Mouse (Mus musculus) lung, postnatal 25 days (tissue): ENCODE measurements at regions not wholly inside any gene's neighbourhood (a gene's known extent, or its start where the extent isn't known, plus 50 kb on each side); places are given as distances from the start of the nearest gene placed in this dataset.

Experiments used
- DNase-seq: peaks from one replicate; pipeline ENCODE4 v3.0.0; 2022; ENCODE audit warnings: low spot score

- DNase-seq = no peak
These were observed 57.9 kb downstream of the Sox9 start for GRCm38 (mm10) chr11:112839721-112840494.

DNA sequence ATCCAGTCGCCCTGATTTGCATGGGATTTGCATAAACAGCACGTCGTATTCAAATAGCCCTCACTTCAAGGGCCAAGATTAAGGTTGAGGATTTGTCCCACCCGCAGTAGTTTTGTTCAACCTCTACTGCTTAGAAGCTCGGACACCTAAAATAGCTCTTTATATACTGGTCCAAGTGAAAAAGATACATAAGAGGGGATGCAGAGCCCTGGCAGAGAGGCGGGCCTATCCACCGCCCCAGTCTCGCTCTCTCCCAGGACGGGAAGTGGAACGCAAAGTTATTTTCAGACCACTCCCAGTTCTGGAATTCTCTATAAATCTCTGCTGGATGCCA lies 58.4 kb downstream of the Sox9 start:
- DNase-seq = no peak

DNA sequence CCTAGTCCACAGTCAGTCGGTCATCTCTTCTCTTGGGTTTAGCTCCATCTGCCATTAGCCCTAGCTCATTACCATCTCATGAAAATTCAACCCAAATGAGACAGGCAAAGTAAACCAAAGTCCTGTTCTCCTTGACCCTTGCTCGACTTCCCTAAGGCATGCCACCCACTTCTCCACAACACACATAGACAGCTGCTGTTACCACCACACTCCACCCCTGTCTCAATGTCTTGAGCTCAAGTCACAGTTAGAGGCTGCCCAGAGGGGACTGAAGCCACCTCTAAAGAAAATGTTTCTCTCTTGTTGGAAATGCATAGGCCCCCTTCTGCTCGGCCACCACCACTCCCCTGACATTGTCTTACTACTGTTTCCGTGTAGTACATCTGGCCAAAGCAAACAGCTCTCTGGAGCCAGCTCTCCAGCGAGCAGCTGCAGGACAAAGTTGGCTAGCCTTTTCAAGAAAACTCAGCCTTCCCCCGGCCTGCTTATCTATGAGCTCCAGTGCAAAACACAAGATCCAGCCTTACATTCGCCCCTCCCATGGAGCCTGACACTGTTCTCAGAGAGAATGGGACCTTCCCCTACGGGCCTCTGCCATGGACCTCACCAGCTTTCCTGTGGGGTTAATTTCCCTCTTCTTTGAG lies 62.4 kb downstream of the Sox9 start:
- DNase-seq = no peak

GRCm38 (mm10) chr11:112847146-112847545 lies 65.1 kb downstream of the Sox9 start:
- DNase-seq = no peak

GRCm38 (mm10) chr11:112847851-112848250 lies 65.8 kb downstream of the Sox9 start:
- DNase-seq = no peak

GRCm38 (mm10) chr11:112849974-112850373 lies 68.0 kb downstream of the Sox9 start:
- no peak for DNase-seq

DNA sequence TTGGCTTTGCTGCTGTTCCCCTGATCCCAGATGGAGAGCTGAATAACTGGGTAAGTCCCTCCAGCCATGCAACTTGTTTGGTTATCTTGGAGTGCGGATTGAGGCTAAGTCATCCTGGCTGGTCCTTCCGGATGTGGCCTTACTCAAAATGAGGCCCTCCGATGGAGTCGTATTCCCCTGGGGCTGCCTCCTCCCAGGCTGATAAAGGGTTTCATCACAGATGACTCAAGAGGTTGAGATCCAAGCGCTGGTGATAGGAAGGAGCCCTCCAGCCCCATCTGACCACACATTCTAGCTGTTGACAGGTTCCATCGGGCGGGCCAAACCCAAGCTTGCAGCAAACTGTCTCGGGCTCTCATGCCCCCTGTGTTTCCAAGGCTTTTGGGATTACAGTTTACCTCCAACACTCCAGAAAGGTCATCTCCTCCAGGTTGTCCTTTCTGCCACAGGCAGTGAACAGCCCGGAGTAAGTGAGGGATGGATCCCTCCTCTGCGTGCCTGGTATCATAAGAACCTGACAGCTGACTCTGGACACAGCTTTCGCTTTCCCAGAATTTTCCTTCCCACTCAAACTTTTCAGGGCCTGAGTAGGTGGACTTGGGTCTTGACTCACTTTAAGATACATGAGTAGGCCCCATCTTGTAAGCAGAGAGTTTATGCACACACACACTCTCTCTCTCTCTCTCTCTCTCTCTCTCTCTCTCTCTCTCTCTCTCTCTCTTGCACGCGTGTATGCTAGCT lies 68.7 kb downstream of the Sox9 start:
- DNase-seq = no peak

- DNase-seq = no peak
These were observed 69.3 kb downstream of the Sox9 start for GRCm38 (mm10) chr11:112851321-112851720.

DNA sequence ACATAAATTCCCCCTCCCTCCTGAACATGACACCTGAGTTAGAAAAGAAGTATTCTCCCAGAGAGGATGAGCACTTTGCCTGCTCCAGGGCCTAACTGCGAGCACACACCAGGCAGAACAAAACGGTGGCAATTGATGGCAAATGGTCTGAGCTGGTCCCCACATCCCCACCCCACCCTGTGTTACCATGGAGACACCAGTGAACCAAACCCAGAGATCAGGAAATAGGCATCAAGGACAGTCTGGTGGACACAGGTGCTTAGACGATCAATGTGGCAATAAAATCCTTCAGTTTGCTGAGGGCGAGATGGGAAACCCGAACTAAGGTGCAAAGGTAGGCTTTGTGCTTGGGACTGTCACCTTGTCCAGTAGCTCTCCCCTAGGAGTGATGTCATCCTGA lies 74.0 kb downstream of the Sox9 start:
- DNase-seq = no peak

DNA sequence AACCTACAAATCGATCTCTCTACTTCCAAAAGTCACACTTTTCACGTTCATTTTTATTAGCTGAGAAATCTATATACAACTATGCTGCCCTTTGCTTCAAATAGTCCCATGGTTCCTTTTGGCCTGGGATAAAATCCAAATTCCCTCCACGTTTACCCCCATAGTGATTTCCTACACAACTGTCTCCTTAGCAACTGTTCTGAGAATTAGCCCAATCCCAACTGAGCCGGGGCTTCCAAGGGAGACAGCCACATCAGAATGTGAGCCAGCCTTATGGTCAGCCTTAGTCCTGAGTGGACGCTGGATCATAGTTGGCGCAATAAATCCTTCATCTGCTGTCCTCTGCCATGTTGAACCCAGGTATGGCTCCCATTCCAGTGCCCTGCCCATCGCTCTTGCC lies 77.3 kb downstream of the Sox9 start:
- DNase-seq = no peak

- DNase-seq = no peak
These were observed 78.8 kb downstream of the Sox9 start for GRCm38 (mm10) chr11:112860797-112861196.

DNA sequence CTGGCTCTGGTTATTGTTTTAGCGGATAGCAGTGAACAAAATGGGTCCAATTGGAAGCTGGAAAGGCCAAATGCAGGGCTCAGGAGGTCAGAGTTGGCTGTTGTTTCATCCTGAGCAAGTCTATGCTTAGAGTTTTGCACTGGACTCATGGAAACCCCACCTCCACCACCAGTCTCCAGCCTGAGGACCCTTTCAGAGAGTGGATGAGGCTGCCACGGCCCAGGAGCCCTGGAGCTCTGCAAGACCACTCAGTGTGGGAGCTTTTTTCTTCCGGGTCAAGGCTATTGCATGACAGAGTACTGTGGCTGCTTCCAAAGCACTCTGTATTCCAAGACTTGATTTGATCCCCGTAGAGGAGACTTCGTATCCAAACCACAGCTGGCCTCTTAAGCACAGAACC lies 79.2 kb downstream of the Sox9 start:
- DNase-seq = no peak

DNA sequence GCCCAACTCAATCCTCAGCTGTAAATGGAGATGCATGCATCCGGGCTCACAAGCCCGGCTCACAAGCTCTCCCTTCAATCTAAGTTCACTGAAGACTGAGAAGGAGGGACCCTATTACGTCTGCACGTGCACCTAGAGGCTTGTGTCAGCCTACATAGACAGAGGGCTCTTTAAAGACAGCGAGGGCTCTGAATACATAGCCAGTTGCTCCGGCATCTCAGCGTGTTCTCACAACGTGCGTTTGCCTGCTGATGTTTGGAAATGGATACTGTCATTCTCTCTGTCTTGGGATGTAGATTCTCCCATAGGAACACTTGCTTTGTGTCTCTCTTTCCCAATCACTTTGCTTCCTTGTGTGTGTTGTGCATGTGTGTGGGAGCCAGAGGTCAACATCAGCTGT lies 83.8 kb downstream of the Sox9 start:
- DNase-seq = no peak

- DNase-seq = no peak
These were observed 87.5 kb downstream of the Sox9 start for GRCm38 (mm10) chr11:112869571-112869970.

DNA sequence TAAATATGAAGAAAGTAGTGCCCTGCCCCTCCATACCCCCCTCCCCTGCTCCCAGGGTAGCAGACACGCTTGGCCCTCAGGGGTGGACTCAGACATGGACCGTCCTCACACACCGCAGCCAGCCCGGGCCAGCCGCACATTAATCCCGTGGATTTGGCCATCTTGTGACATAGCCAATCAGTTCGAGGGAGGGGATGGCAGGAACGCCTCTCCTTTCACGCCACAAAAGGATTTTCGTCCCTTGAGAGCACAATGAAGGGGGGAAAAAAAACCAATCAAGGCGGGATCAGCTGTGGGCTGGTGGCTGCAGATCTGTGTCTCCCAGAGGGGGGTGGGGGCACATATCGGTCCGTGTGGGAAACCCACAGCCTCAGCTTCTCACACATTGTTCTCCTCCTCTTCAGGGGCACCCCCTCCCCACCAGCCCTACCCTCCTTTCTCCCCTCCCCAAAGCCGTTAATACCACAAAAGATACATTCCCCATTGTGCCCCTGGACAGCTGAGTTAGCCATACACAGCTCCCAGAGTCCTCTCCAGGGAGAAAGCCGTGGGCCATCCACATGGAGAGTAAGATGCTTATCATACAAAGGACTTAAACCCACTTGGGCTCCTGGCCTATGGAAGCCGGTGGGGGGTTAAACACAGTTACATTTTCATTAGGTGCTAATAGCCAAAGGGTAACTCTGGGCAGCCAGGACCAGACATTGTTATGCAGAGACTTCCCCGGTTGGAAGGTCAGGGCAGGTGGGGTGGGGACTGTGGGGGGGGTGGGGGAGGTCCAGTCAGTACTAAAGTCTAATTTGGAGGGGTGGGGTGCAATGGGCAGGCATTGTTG lies 88.4 kb downstream of the Sox9 start:
- no peak for DNase-seq

DNA sequence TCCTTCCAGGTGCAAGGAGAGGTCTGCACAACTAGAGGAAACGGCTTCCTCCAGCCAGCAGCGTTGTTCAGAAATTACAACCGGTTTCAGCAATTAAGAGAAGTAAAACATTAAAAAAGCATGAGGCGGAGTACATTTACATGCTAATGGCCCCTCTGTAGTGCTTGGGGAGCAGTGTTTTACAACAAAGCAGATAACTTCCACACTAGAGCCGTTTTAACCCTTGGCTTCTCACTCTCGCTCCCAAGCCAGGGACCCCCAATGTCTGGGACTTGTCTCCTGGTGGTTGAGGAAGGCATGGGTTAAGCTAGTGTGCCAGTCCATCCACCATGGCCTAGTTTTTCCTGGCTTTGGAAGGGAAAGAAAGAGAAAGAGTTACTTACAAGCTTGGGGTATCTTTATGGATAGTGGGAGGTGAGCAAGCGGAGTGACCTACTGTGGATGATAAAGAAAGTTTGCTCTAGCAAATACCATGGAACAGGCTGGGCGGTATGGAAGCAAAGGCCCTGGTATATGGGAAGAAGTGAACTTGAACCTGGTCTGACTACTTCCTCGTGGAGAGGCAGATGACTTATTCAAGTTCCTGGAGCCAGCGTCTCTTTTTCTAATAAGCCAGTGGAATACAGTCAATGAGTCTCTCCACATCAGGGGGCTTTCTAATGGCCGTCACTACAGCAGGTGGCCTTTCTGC lies 90.8 kb downstream of the Sox9 start:
- no peak for DNase-seq

DNA sequence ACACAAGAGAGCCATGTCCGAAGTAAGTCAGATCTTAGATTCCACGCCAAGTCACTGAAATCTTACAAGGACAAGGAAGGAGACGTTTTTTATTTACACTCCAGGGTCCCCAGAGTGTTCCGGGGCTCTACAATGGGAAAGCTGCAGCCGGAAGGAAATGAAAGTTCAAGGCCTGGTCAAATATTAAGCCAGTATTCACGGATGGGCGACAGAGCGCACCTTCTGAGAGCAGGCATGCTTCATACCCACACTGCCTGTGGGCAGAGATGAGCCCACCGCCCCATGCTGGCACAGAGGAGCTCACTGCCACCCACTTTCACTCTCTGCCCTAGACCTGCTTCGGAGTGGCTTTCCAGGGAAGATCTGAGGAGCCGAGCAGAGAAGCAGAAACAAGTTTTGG lies 92.2 kb downstream of the Sox9 start:
- DNase-seq = no peak

DNA sequence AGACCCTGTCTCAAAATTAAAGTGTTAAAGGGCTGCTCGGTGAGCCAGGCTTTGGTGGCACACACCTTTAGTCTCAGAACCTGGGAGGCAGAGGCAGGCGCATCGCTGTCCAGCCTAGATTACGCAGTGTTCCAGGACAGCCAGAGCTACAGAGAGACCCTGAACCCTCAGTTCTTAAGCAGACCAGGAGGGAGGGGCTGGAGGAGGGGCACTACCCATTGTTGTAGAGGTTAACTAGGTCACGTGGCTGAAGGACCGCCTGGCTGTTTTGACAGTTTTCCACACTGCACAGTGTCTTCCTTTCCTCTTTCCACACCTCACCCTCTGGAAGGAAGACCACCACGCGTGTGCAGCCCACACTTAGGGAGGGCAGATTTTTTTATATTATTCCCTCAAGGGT lies 94.2 kb downstream of the Sox9 start:
- DNase-seq = no peak

DNA sequence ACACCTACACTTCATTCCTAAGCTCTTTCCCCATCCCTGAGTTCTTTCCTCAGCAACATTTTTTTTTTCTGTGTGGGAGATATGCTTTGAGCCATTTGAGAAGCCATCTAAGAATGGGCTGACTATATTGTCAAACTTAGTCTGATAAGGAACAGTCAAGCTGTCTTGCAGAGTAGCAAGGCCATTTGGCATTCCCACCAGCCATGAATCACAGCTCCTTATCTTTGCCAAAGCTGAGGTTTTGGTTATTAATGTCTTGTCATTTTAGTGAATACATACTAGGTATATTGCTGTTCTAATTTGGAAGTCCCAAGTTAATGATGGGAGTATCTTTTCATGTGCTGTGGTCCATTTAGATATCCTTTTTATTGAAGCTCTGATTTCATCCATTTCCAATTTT lies 96.4 kb downstream of the Sox9 start:
- no peak for DNase-seq

DNA sequence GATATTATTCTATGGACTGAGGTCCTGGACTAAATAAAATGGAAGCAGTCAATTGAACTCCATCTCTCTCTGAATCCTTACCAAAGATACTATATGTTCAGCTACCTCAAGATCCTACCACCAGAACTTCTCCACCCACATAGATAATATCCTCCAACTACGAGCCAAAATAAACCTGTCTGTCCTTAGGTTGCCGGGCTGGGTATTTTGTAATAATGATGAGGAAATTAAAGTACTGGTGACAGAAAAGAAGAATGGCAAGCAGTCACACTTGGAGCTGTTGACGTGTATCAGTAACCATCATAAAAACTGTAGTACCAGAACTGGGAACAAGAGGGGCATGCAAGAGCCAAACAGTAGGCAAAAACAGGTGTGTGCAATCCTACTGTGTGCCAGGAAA lies 98.7 kb downstream of the Sox9 start:
- no peak for DNase-seq

- no peak for DNase-seq
These were observed 103.4 kb downstream of the Sox9 start for GRCm38 (mm10) chr11:112885336-112885940.
